Mouse (Mus musculus) c-Kit-negative CD71-positive TER-119-positive erythroid progenitor cells, embryonic 14.5 days (primary cell): ENCODE measurements around the gene BC049715.
A peak's percentile ranks its signal among the peaks of the same experiment; 100 is the strongest.
"Not testable (repeated sequence)": the region's sequence is repeated elsewhere in the genome, so short reads cannot be mapped to it uniquely, and the experiment has no call there.

Experiments used
- DNase-seq: peaks from one replicate; pipeline ENCODE4 v3.0.0-alpha.2; 2013; ENCODE audit warnings: low read depth, low spot score

The BC049715 gene

GRCm38 (mm10) chr6:136827516-136827880 lies at the start of gene BC049715:
Gene BC049715 (plus strand): TSS chr6:136827626.
- peak; percentile 37 for DNase-seq

- no peak for DNase-seq
Measured at GRCm38 (mm10) chr6:136781377-136781986, 45.9 kb upstream of the BC049715 start, which contains the start of gene Gucy2c. Gene Gucy2c (minus strand): TSS chr6:136781765.

- DNase-seq, result no peak
Measured at GRCm38 (mm10) chr6:136782146-136782545, 45.3 kb upstream of the BC049715 start.

GRCm38 (mm10) chr6:136782761-136783160 lies 44.7 kb upstream of the BC049715 start:
- DNase-seq, result no peak

- no peak for DNase-seq
Measured at GRCm38 (mm10) chr6:136789391-136789971, 37.9 kb upstream of the BC049715 start.

GRCm38 (mm10) chr6:136792884-136793758 lies 34.3 kb upstream of the BC049715 start:
- DNase-seq, result no peak

- DNase-seq, result no peak
Measured at GRCm38 (mm10) chr6:136793831-136794525, 33.4 kb upstream of the BC049715 start.

GRCm38 (mm10) chr6:136795110-136795509 lies 32.3 kb upstream of the BC049715 start:
- DNase-seq, result no peak

- no peak for DNase-seq
Measured at GRCm38 (mm10) chr6:136795850-136796249, 31.6 kb upstream of the BC049715 start.

- DNase-seq, result not testable (repeated sequence)
Measured at GRCm38 (mm10) chr6:136797874-136798693, 29.3 kb upstream of the BC049715 start.

GRCm38 (mm10) chr6:136800710-136801109 lies 26.7 kb upstream of the BC049715 start:
- DNase-seq, result no peak

GRCm38 (mm10) chr6:136801274-136801673 lies 26.2 kb upstream of the BC049715 start:
- no peak for DNase-seq

GRCm38 (mm10) chr6:136803093-136803738 lies 24.2 kb upstream of the BC049715 start:
- peak; percentile 45 for DNase-seq

- peak; percentile 100 for DNase-seq
Measured at GRCm38 (mm10) chr6:136803739-136804633, 23.4 kb upstream of the BC049715 start, which contains the start of gene Hist4h4. Gene Hist4h4 (minus strand): TSS chr6:136804415.

GRCm38 (mm10) chr6:136804705-136805408 lies 22.6 kb upstream of the BC049715 start:
- DNase-seq, result no peak

- no peak for DNase-seq
Measured at GRCm38 (mm10) chr6:136805409-136805775, 22.0 kb upstream of the BC049715 start.

- no peak for DNase-seq
Measured at GRCm38 (mm10) chr6:136806819-136807218, 20.6 kb upstream of the BC049715 start.

- DNase-seq, result no peak
Measured at GRCm38 (mm10) chr6:136807395-136808013, 19.9 kb upstream of the BC049715 start.
